Mouse (Mus musculus) hindbrain, embryonic 10.5 days (tissue): ENCODE measurements around the gene Rgr. TPM values are rescaled to one million over a fixed set of nuclear protein-coding genes. Genes with fewer than 3 reads are reported as not detected.
A peak's percentile ranks its signal among the peaks of the same experiment; 100 is the strongest.

Source experiments
- DNase-seq: peaks from one replicate; pipeline ENCODE4 v3.0.0-alpha.2; 2017; ENCODE audit warnings: low spot score
- H3K27ac ChIP-seq: fragments of 300-500 bp; sonication (generic); 2 replicates; pipeline ENCODE4 v1.5.1; 2016; ENCODE audit warnings: mild to moderate bottlenecking, moderate library complexity
- H3K27me3 ChIP-seq: fragments of 300-500 bp; sonication (generic); 2 replicates; pipeline ENCODE4 v1.6.1; 2016; ENCODE audit warnings: mild to moderate bottlenecking; ENCODE audit not compliant: poor library complexity, insufficient read depth, severe bottlenecking
- H3K36me3 ChIP-seq: fragments of 300-500 bp; sonication (generic); 2 replicates; pipeline ENCODE4 v1.6.1; 2016; ENCODE audit warnings: mild to moderate bottlenecking, moderate library complexity
- H3K4me1 ChIP-seq: fragments of 300-500 bp; sonication (generic); replicated peaks from 2 replicates; pipeline ENCODE4 v1.6.1; 2016; ENCODE audit warnings: mild to moderate bottlenecking
- H3K4me3 ChIP-seq: fragments of 300-500 bp; sonication (generic); 2 replicates; pipeline ENCODE4 v1.5.1; 2016; ENCODE audit warnings: mild to moderate bottlenecking, moderate library complexity
- H3K9me3 ChIP-seq: fragments of 300-500 bp; sonication (generic); 2 replicates; pipeline ENCODE4 v1.6.1; 2016; ENCODE audit warnings: mild to moderate bottlenecking, moderate library complexity
- WGBS: fragments of 180-500 bp; shearing (Covaris S2); methylation state at CpG from one replicate; pipeline ENCODE4 v1.1.7; 2016; 5-methylcytosine and 5-hydroxymethylcytosine counted together
- polyA plus RNA-seq: library from polyadenylated mRNA; unstranded; fragments of >200 nt; fragmentation: Nextera tagmentation; extraction: Ambion mirVana; gene quantifications from 2 replicates; pipeline ENCODE4 v1.2.1, GENCODE M21; 2016

Rgr gene
- polyA plus RNA-seq = not detected in 2 replicates

- Histone ChIP-seq H3K4me3 (no peak within 1 kb of the TSS), H3K27me3 (no peaks in the 10 kb centered on the region), H3K4me1 (no peaks in the 10 kb centered on the region), H3K27ac (no peak within 1 kb of the TSS), H3K9me3 (no peaks in the 10 kb centered on the region), H3K36me3 (no peaks in the 10 kb centered on the region)
- 79% methylated on average over 1 of the region's 1 CpGs for WGBS
- DNase-seq = no peak
Observed at GRCm38 (mm10) chr14:37048914-37049410, at the start of gene Rgr. Gene Rgr (minus strand): TSS chr14:37048964.

GRCm38 (mm10) chr14:37097956-37098530, 49.3 kb upstream of the Rgr start, which contains the start of gene Cdhr1:
Gene Cdhr1 (minus strand): TSS chr14:37098347.
- H3K4me1 ChIP-seq = peaks cover 13% of the 10 kb centered on the region
- H3K27ac ChIP-seq = peak within 1 kb of the TSS; percentile 71
- H3K36me3 ChIP-seq = no peaks in the 10 kb centered on the region
- DNase-seq = peak; percentile 49
- WGBS = under 1% methylated on average over 30 of the region's 30 CpGs
- no peaks in the 10 kb centered on the region for H3K9me3 ChIP-seq
- peak within 1 kb of the TSS; percentile 53 for H3K4me3 ChIP-seq
- H3K27me3 ChIP-seq = peaks cover 37% of the 10 kb centered on the region

GRCm38 (mm10) chr14:37095556-37095955, 46.8 kb upstream of the Rgr start:
- no peaks in the 10 kb centered on the region for H3K36me3 ChIP-seq
- 87% methylated on average over 4 of the region's 4 CpGs for WGBS
- H3K9me3 ChIP-seq = no peaks in the 10 kb centered on the region
- H3K4me1 ChIP-seq = peaks cover 13% of the 10 kb centered on the region
- no peak for DNase-seq
- H3K4me3 ChIP-seq = no peak overlapping the region
- peaks cover 37% of the 10 kb centered on the region for H3K27me3 ChIP-seq
- no peak overlapping the region for H3K27ac ChIP-seq

- no peaks in the 10 kb centered on the region for H3K36me3 ChIP-seq
- no peak overlapping the region for H3K4me3 ChIP-seq
- no peak overlapping the region for H3K27ac ChIP-seq
- peaks cover 32% of the 10 kb centered on the region for H3K27me3 ChIP-seq
- peak; percentile 4 for DNase-seq
- 70% methylated on average over 6 of the region's 6 CpGs for WGBS
- H3K9me3 ChIP-seq = no peaks in the 10 kb centered on the region
- H3K4me1 ChIP-seq = peaks cover 13% of the 10 kb centered on the region
Observed at GRCm38 (mm10) chr14:37094436-37094835, 45.7 kb upstream of the Rgr start.

- no peaks in the 10 kb centered on the region for H3K27me3 ChIP-seq
- H3K9me3 ChIP-seq = no peaks in the 10 kb centered on the region
- no peaks in the 10 kb centered on the region for H3K36me3 ChIP-seq
- H3K4me3 ChIP-seq = no peak overlapping the region
- H3K27ac ChIP-seq = no peak overlapping the region
- DNase-seq = no peak
- 0 out of 2 replicates have a peak, but pooled peaks cover 4% of the 10 kb centered on the region for H3K4me1 ChIP-seq
- 46% methylated on average over 4 of the region's 4 CpGs for WGBS
Observed at GRCm38 (mm10) chr14:37083755-37084154, 35.0 kb upstream of the Rgr start.

GRCm38 (mm10) chr14:37080724-37081123, 32.0 kb upstream of the Rgr start:
- no peaks in the 10 kb centered on the region for H3K27me3 ChIP-seq
- WGBS = 83% methylated on average over 1 of the region's 1 CpGs
- H3K4me3 ChIP-seq = no peak overlapping the region
- DNase-seq = no peak
- H3K4me1 ChIP-seq = 0 out of 2 replicates have a peak, but pooled peaks cover 4% of the 10 kb centered on the region
- H3K27ac ChIP-seq = no peak overlapping the region
- H3K36me3 ChIP-seq = no peaks in the 10 kb centered on the region
- no peaks in the 10 kb centered on the region for H3K9me3 ChIP-seq

GRCm38 (mm10) chr14:37068516-37068915, 19.8 kb upstream of the Rgr start:
- H3K27ac ChIP-seq = no peak overlapping the region
- no peaks in the 10 kb centered on the region for H3K27me3 ChIP-seq
- H3K36me3 ChIP-seq = no peaks in the 10 kb centered on the region
- no peak overlapping the region for H3K4me3 ChIP-seq
- WGBS = 20% methylated on average over 9 of the region's 9 CpGs
- no peaks in the 10 kb centered on the region for H3K9me3 ChIP-seq
- DNase-seq = peak; percentile 59
- no peaks in the 10 kb centered on the region for H3K4me1 ChIP-seq

- DNase-seq = no peak
- H3K9me3 ChIP-seq = no peaks in the 10 kb centered on the region
- 80% methylated on average over 5 of the region's 5 CpGs for WGBS
- H3K27ac ChIP-seq = no peak within 1 kb of the TSS
- no peak within 1 kb of the TSS for H3K4me3 ChIP-seq
- H3K27me3 ChIP-seq = no peaks in the 10 kb centered on the region
- H3K36me3 ChIP-seq = no peaks in the 10 kb centered on the region
- no peaks in the 10 kb centered on the region for H3K4me1 ChIP-seq
Observed at GRCm38 (mm10) chr14:37067629-37068028, 18.9 kb upstream of the Rgr start, which contains the start of gene Lrit2. Gene Lrit2 (plus strand): TSS chr14:37067929.

- no peaks in the 10 kb centered on the region for H3K36me3 ChIP-seq
- no peak for DNase-seq
- no peak overlapping the region for H3K27ac ChIP-seq
- H3K9me3 ChIP-seq = no peaks in the 10 kb centered on the region
- H3K27me3 ChIP-seq = no peaks in the 10 kb centered on the region
- H3K4me3 ChIP-seq = no peak overlapping the region
- WGBS = 66% methylated on average over 2 of the region's 2 CpGs
- no peaks in the 10 kb centered on the region for H3K4me1 ChIP-seq
Observed at GRCm38 (mm10) chr14:37066636-37067035, 17.9 kb upstream of the Rgr start.

GRCm38 (mm10) chr14:37064849-37065248, 16.1 kb upstream of the Rgr start:
- 66% methylated on average over 2 of the region's 2 CpGs for WGBS

GRCm38 (mm10) chr14:37034432-37034831, 14.3 kb downstream of the Rgr start:
- DNase-seq = no peak

More at GRCm38 (mm10) chr14:37064849-37065248, 16.1 kb upstream of the Rgr start:
- H3K27ac ChIP-seq = no peak overlapping the region
- DNase-seq = no peak
- no peaks in the 10 kb centered on the region for H3K4me1 ChIP-seq
- no peaks in the 10 kb centered on the region for H3K27me3 ChIP-seq
- H3K4me3 ChIP-seq = no peak overlapping the region
- H3K36me3 ChIP-seq = no peaks in the 10 kb centered on the region
- no peaks in the 10 kb centered on the region for H3K9me3 ChIP-seq

GRCm38 (mm10) chr14:37033241-37033640, 15.5 kb downstream of the Rgr start:
- no peaks in the 10 kb centered on the region for H3K27me3 ChIP-seq
- no peak overlapping the region for H3K4me3 ChIP-seq
- WGBS = 23% methylated on average over 7 of the region's 7 CpGs
- H3K27ac ChIP-seq = no peak overlapping the region
- DNase-seq = peak; percentile 67
- no peaks in the 10 kb centered on the region for H3K36me3 ChIP-seq
- H3K9me3 ChIP-seq = no peaks in the 10 kb centered on the region
- H3K4me1 ChIP-seq = no peaks in the 10 kb centered on the region

More at GRCm38 (mm10) chr14:37034432-37034831, 14.3 kb downstream of the Rgr start:
- Histone ChIP-seq H3K4me3 (no peak overlapping the region), H3K9me3 (no peaks in the 10 kb centered on the region), H3K36me3 (no peaks in the 10 kb centered on the region), H3K27ac (no peak overlapping the region), H3K27me3 (no peaks in the 10 kb centered on the region), H3K4me1 (no peaks in the 10 kb centered on the region)
- WGBS = 57% methylated on average over 5 of the region's 5 CpGs

- WGBS = 85% methylated on average over 11 of the region's 11 CpGs
- no peak for DNase-seq
- H3K27ac ChIP-seq = no peak overlapping the region
- no peaks in the 10 kb centered on the region for H3K36me3 ChIP-seq
- no peaks in the 10 kb centered on the region for H3K9me3 ChIP-seq
- H3K4me1 ChIP-seq = no peaks in the 10 kb centered on the region
- H3K27me3 ChIP-seq = no peaks in the 10 kb centered on the region
- H3K4me3 ChIP-seq = no peak overlapping the region
Observed at GRCm38 (mm10) chr14:37032481-37033104, 16.2 kb downstream of the Rgr start.
